Mouse (Mus musculus) testis, adult 2 months (tissue): ENCODE data around the gene Cd82.

Source experiments
- CTCF ChIP-seq: fragments of 200-500 bp; IDR thresholded peaks from 2 replicates; pipeline ENCODE4 v1.5.1; 2012; ENCODE audit warnings: low read depth, mild to moderate bottlenecking, inconsistent platforms, low read length, moderate library complexity; ENCODE audit not compliant: control insufficient read depth, insufficient read depth, insufficient replicate concordance
- POLR2A ChIP-seq: fragments of 200-500 bp; IDR thresholded peaks from 2 replicates; pipeline ENCODE4 v1.6.1; 2012; ENCODE audit warnings: low read depth, mild to moderate bottlenecking, inconsistent platforms, low read length, moderate library complexity; ENCODE audit not compliant: control insufficient read depth

DNA sequence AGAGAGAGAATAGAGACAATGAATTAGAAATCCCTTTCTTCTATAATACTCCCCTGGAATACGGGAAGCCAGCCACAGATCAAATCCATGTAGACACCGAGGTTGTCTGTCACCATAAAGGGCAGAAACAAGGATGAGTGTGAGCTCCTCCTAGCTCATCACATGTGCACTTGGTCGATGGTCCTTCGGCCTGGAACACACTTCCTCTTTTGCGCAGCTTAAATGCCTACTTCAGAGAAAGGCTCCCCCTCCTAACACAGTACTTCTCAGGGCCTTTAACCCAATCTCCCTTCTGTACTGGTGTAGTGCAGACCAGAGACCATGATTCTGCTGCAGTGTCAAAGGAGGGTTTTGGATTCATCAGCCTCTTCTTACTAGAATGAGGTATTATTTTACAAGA lies 34.3 kb upstream of the Cd82 start:
- TF ChIP-seq POLR2A (no peak), CTCF (no peak)
